Mouse (Mus musculus): ENCODE data around the gene Atp8b4. TPM values are rescaled to one million over a fixed set of nuclear protein-coding genes. Genes with fewer than 3 reads are reported as not detected.

The Atp8b4 gene
- polyA plus RNA-seq, 1 experiment from 2014 or later = not detected

DNA sequence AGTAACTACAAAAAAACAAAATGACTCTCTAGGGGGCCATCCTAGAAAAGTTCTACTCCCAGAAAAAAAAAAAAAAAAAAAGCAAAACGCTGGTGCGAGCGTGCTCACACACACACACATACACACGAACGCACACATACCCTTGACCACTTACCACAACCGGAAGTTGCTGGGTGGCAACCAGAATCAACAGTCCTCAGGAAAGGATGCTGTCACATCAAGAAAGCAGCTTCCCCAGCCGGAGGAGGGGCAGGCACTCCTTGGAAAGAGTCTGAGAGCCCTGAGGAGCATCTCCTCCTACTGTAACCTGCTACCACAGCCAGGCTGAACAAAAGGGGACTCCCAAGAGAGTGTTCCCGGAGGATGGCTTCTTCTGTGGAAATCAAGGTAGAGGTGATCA is 744 bp downstream of the Atp8b4 start:
- Histone ChIP-seq H3K9ac (replicated peaks; ENCODE audit: low read depth, low read length) (no peak overlapping the region), H3K4me2 (ENCODE audit: low read length) (no peak overlapping the region), H3K27ac (ENCODE audit: low read length) (no peak overlapping the region), H3K27me3 (replicated peaks; ENCODE audit: control insufficient read depth, insufficient read depth, low read length) (no peaks in the 10 kb centered on the region), H3K4me3 (replicated peaks; ENCODE audit: low read length) (no peak overlapping the region), H3K9me3 (ENCODE audit: control insufficient read depth, low read length) (no peaks in the 10 kb centered on the region), H3K4me1 (replicated peaks; ENCODE audit: control insufficient read depth, insufficient read depth, low read length) (no peaks in the 10 kb centered on the region), H3K36me3 (ENCODE audit: control insufficient read depth, insufficient read depth) (no peaks in the 10 kb centered on the region)
- ATAC-seq = no peak
- WGBS = 80% methylated on average over 8 of the region's 8 CpGs

DNA sequence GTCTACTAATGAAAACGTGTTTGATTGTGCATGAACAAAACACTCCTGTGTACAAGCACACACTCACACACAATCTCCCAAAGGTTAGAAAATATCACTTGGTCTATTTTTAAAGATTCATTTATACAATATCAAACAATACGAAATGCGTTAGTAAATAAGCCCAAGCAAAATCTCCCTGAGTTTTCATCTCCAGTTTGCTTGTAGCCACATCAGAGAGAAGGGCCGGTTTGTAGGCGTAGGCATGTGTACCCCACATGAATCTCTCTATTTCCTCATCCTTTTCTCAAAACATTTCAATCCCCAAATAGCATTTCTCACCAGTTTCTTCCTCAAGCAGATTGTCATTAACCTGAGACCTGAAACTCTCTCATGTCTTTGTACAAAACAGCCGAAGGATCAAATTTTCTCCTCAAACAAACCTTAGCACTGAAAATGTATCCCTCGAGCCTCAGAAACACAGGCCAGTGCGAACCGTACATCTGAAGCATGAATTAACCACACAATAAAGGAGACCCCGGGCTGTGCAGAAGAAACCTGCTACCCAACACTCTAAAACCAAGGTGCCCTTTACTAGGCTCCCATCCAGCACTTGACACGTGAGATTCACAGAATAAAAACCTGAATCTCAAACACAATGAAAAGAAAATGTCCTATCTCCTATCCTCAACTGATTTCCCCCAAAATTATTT is 1.6 kb downstream of the Atp8b4 start:
- Histone ChIP-seq H3K27ac (ENCODE audit: low read length) (no peak overlapping the region), H3K9ac (replicated peaks; ENCODE audit: low read depth, low read length) (no peak overlapping the region), H3K36me3 (ENCODE audit: control insufficient read depth, insufficient read depth) (no peaks in the 10 kb centered on the region), H3K4me1 (replicated peaks; ENCODE audit: control insufficient read depth, insufficient read depth, low read length) (no peaks in the 10 kb centered on the region), H3K4me3 (replicated peaks; ENCODE audit: low read length) (no peak overlapping the region), H3K9me3 (ENCODE audit: control insufficient read depth, low read length) (no peaks in the 10 kb centered on the region), H3K27me3 (replicated peaks; ENCODE audit: control insufficient read depth, insufficient read depth, low read length) (no peaks in the 10 kb centered on the region), H3K4me2 (ENCODE audit: low read length) (no peak overlapping the region)
- WGBS = 88% methylated on average over 11 of the region's 11 CpGs
- ATAC-seq = no peak

DNA sequence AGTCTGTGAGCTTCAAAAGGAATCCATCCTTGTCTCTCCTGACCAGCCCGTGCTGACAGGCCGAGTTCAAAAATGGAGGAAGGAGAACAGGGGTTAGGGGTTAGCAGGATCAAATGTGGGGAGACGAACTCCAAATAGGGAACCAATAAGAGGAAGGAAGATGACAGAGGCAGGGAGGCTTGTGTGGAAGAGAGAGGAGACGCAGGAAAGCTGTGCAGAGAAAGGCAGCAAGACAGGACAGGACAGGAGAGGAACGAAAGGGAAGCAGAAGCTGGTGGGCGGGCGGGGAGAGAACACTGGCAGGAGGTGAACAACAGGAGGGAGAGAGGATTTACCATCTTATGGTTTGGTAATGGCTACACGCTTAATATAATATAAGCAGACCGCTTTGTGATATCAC is 3.6 kb downstream of the Atp8b4 start:
- no peak for ATAC-seq
- Histone ChIP-seq H3K4me1 (replicated peaks; ENCODE audit: control insufficient read depth, insufficient read depth, low read length) (no peaks in the 10 kb centered on the region), H3K9me3 (ENCODE audit: control insufficient read depth, low read length) (no peaks in the 10 kb centered on the region), H3K9ac (replicated peaks; ENCODE audit: low read depth, low read length) (no peak overlapping the region), H3K27ac (ENCODE audit: low read length) (no peak overlapping the region), H3K36me3 (ENCODE audit: control insufficient read depth, insufficient read depth) (no peaks in the 10 kb centered on the region), H3K4me2 (ENCODE audit: low read length) (no peak overlapping the region), H3K4me3 (replicated peaks; ENCODE audit: low read length) (no peak overlapping the region), H3K27me3 (replicated peaks; ENCODE audit: control insufficient read depth, insufficient read depth, low read length) (no peaks in the 10 kb centered on the region)
- 90% methylated on average over 9 of the region's 9 CpGs for WGBS

DNA sequence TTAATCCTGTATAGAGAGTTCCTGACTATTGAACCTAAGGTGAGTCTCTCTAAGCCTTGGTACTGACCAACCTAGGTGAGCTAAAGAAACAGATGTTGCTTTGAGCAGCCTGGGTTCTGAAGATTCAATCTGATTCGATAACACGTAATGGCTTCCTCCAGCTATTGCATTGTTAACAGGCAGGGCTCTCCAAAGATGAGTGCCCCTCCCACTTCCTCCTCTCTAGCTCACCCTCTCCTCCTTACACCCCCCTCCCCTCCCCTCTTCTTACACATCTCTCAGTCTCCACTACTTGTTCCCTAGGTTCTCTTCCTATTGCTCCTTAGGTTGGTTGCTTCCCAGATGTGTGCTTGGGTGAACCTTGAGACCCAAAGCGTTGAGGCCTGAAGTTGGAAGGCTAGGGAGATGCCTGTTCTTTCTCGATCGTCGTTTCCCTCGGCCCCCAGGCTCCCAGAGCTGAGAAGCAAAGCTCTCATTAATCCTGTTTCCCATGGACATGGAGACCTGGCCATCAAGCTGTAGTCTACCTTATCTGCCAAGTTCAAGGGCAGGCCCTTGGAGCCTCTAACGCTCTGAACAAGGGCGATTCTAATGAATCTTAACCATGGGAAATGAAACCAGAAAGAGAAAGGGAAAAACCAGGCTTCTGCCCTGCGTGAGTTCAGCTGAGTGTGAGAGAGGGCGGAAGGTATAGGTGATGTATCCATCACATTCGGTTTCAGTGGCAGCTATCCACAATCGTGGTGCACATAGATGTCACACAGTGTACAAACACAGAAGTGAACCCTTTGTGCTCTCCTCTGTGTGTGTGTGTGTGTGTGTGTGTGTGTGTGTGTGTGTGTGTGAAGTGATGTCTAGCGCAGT is 4.4 kb downstream of the Atp8b4 start:
- no peaks in the 10 kb centered on the region for H3K4me1 ChIP-seq (replicated peaks; ENCODE audit: control insufficient read depth, insufficient read depth, low read length)
- H3K27me3 ChIP-seq (replicated peaks; ENCODE audit: control insufficient read depth, insufficient read depth, low read length) = no peaks in the 10 kb centered on the region
- ATAC-seq = no peak
- H3K4me2 ChIP-seq (ENCODE audit: low read length) = no peak overlapping the region
- no peak overlapping the region for H3K9ac ChIP-seq (replicated peaks; ENCODE audit: low read depth, low read length)
- no peak overlapping the region for H3K4me3 ChIP-seq (replicated peaks; ENCODE audit: low read length)
- 88% methylated on average over 14 of the region's 14 CpGs for WGBS
- H3K36me3 ChIP-seq (ENCODE audit: control insufficient read depth, insufficient read depth) = no peaks in the 10 kb centered on the region
- no peak overlapping the region for H3K27ac ChIP-seq (ENCODE audit: low read length)
- H3K9me3 ChIP-seq (ENCODE audit: control insufficient read depth, low read length) = no peaks in the 10 kb centered on the region

DNA sequence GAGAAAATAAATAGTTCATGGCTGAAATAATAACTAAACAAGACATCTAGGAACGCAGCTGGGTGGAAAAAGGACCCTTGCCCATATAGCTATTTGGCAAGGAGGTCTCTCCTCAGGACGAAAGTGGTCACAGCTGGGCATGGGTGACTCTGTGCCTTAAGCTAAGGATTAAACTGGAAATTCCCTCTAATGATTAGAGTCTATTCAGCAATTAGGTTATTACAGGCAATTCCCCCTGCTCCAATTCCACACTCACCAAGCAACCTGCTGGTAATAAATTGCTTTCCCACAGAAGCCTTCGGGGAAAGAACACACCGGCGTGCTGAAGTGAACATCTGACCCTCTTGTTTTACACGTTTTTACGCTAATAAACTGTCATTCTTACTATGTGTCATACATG is 5.2 kb downstream of the Atp8b4 start:
- Histone ChIP-seq H3K27ac (ENCODE audit: low read length) (no peak overlapping the region), H3K4me1 (replicated peaks; ENCODE audit: control insufficient read depth, insufficient read depth, low read length) (no peaks in the 10 kb centered on the region), H3K9me3 (ENCODE audit: control insufficient read depth, low read length) (no peaks in the 10 kb centered on the region), H3K36me3 (ENCODE audit: control insufficient read depth, insufficient read depth) (no peaks in the 10 kb centered on the region), H3K4me2 (ENCODE audit: low read length) (no peak overlapping the region), H3K27me3 (replicated peaks; ENCODE audit: control insufficient read depth, insufficient read depth, low read length) (no peaks in the 10 kb centered on the region), H3K4me3 (replicated peaks; ENCODE audit: low read length) (no peak overlapping the region), H3K9ac (replicated peaks; ENCODE audit: low read depth, low read length) (no peak overlapping the region)
- WGBS = 60% methylated on average over 7 of the region's 7 CpGs
- no peak for ATAC-seq

DNA sequence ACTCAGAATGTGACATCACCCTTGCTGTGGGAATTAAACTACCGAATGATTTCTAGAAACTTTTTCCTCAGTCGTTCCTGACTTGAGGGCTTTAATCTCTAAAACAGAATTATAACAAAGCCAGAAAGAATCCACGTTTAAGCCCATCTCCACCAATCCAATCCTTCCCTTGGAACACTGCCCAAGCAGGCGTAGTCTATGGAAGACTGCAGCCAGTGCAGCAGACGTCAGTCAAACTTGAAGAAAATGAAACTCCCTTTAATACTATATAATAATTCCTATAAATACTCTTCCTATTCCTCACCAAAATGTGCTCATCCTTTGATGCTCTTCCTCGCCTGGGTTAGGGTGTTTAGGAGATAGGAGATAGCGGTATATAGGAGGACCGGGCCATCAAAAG is 7.2 kb downstream of the Atp8b4 start:
- Histone ChIP-seq H3K4me3 (replicated peaks; ENCODE audit: low read length) (no peak overlapping the region), H3K36me3 (ENCODE audit: control insufficient read depth, insufficient read depth) (no peaks in the 10 kb centered on the region), H3K9ac (replicated peaks; ENCODE audit: low read depth, low read length) (no peak overlapping the region), H3K27ac (ENCODE audit: low read length) (no peak overlapping the region), H3K4me2 (ENCODE audit: low read length) (no peak overlapping the region), H3K4me1 (replicated peaks; ENCODE audit: control insufficient read depth, insufficient read depth, low read length) (no peaks in the 10 kb centered on the region), H3K27me3 (replicated peaks; ENCODE audit: control insufficient read depth, insufficient read depth, low read length) (no peaks in the 10 kb centered on the region), H3K9me3 (ENCODE audit: control insufficient read depth, low read length) (no peaks in the 10 kb centered on the region)
- 77% methylated on average over 8 of the region's 8 CpGs for WGBS
- ATAC-seq = no peak

DNA sequence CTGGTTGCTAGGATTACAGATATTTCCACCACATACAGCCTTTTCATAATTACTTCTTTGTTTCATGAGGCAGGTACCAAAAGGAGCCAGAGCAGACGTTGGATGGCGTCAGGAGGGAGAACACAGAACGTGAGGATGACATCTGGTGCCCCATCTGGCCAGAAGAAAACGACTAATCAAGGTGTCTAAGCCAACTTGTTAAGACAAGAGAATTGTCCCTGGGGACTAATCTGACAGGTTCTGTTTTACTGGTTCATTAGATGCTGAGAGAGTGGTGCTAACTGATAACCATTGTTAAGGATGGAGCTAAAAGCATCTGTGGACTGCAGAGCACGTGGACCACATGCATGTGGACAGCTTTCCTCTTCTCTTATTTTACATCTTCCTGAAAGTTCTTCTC is 7.8 kb downstream of the Atp8b4 start:
- 46% methylated on average over 5 of the region's 5 CpGs for WGBS
- no peaks in the 10 kb centered on the region for H3K4me1 ChIP-seq (replicated peaks; ENCODE audit: control insufficient read depth, insufficient read depth, low read length)
- H3K4me3 ChIP-seq (replicated peaks; ENCODE audit: low read length) = no peak overlapping the region
- ATAC-seq = no peak
- no peak overlapping the region for H3K9ac ChIP-seq (replicated peaks; ENCODE audit: low read depth, low read length)
- no peak overlapping the region for H3K4me2 ChIP-seq (ENCODE audit: low read length)
- no peaks in the 10 kb centered on the region for H3K36me3 ChIP-seq (ENCODE audit: control insufficient read depth, insufficient read depth)
- no peak overlapping the region for H3K27ac ChIP-seq (ENCODE audit: low read length)
- no peaks in the 10 kb centered on the region for H3K27me3 ChIP-seq (replicated peaks; ENCODE audit: control insufficient read depth, insufficient read depth, low read length)
- H3K9me3 ChIP-seq (ENCODE audit: control insufficient read depth, low read length) = no peaks in the 10 kb centered on the region

DNA sequence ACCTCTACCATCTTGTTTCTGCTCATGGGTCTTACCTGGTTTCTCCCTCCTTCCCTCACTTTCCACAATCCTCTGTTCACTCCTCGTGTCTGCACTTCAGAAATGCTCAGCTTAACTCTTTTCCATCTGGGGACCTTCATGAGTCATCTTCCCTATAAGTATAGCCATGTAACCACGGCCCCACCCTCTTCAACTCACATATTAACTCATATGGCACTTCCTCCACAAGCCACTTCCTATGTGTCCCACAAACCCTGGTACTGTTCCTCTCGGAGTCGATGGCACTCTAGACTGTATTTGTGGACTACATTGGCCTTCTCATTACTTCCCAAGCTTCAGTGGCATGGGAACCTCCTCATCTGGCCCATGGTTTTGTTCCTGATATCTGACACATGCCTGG is 9.0 kb downstream of the Atp8b4 start:
- Histone ChIP-seq H3K27ac (ENCODE audit: low read length) (no peak overlapping the region), H3K9me3 (ENCODE audit: control insufficient read depth, low read length) (no peaks in the 10 kb centered on the region), H3K36me3 (ENCODE audit: control insufficient read depth, insufficient read depth) (no peaks in the 10 kb centered on the region), H3K4me3 (replicated peaks; ENCODE audit: low read length) (no peak overlapping the region), H3K9ac (replicated peaks; ENCODE audit: low read depth, low read length) (no peak overlapping the region), H3K4me2 (ENCODE audit: low read length) (no peak overlapping the region), H3K4me1 (replicated peaks; ENCODE audit: control insufficient read depth, insufficient read depth, low read length) (no peaks in the 10 kb centered on the region), H3K27me3 (replicated peaks; ENCODE audit: control insufficient read depth, insufficient read depth, low read length) (no peaks in the 10 kb centered on the region)
- WGBS = 80% methylated on average over 4 of the region's 4 CpGs
- ATAC-seq = no peak

DNA sequence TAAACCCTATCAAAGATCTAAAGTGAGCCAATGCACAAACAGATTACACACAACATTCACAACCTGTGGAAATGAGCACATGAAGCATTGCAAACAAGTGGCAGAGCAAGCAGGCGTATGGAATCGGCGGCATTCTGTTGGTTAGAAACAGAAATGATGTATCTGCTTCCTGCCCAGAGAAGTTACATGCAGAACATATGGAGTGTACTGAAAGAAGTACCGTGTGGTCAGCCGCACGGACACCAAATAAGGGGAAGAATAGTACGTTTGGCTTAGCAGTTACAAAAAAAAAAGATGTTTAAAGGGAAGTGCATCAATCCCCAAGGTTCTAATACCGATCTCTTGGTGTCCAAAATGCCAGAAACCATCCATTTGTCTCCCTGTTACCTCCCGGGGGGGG is 9.9 kb downstream of the Atp8b4 start:
- H3K4me1 ChIP-seq (replicated peaks; ENCODE audit: control insufficient read depth, insufficient read depth, low read length) = no peaks in the 10 kb centered on the region
- no peak for ATAC-seq
- H3K4me3 ChIP-seq (replicated peaks; ENCODE audit: low read length) = no peak overlapping the region
- no peak overlapping the region for H3K27ac ChIP-seq (ENCODE audit: low read length)
- no peaks in the 10 kb centered on the region for H3K36me3 ChIP-seq (ENCODE audit: control insufficient read depth, insufficient read depth)
- no peaks in the 10 kb centered on the region for H3K27me3 ChIP-seq (replicated peaks; ENCODE audit: control insufficient read depth, insufficient read depth, low read length)
- no peaks in the 10 kb centered on the region for H3K9me3 ChIP-seq (ENCODE audit: control insufficient read depth, low read length)
- no peak overlapping the region for H3K9ac ChIP-seq (replicated peaks; ENCODE audit: low read depth, low read length)
- no peak overlapping the region for H3K4me2 ChIP-seq (ENCODE audit: low read length)
- 88% methylated on average over 9 of the region's 9 CpGs for WGBS
